Mouse (Mus musculus) left cerebral cortex, adult 9 months (tissue): Measurements from ENCODE around the gene Strap.

Experiments used
- DNase-seq, 2 experiments: peaks; one replicate each; pipeline ENCODE4 v3.0.0; 2022; ENCODE audit warnings: low spot score in 2 of 2

Strap gene

DNA sequence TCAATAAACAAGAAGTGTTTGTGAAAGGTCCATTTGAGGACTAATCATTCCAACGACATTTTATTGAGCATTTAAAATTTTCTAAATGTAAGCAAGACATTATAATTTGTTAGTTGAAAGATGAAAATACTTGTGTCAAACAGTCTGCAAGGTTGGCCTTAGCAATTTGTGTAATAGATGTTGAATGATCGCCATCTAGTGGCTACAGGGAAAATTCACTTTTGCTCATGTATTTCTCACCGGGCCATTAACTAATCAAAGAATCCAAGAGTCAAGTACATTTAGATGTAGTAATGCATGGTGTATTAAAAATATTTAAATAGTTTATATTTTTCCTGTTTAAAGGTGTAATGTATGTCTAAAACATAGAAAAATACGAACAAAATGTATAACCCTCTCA lies 11.0 kb upstream of the Strap start:
- peak in 1 of 2 experiments; percentile 36 for DNase-seq

DNA sequence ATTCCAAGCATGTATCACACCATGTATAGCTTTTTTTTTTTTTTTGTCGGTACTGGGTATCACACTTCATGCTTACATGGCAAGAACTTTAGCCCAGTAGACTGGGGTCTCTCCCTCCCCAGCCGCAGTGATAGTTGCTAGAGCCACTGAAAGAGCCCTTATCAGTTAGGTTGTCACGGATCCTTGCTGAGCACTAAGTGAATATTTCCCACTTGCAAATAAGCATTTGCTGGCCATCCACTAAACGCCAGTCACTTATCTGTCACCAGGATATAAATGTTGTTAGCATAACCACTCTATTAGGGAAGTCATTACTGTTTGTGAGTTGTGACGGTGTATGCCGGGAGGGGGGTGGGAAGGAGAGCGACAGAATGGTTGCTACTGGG lies 425 bp upstream of the Strap start:
- DNase-seq, result no peak

DNA sequence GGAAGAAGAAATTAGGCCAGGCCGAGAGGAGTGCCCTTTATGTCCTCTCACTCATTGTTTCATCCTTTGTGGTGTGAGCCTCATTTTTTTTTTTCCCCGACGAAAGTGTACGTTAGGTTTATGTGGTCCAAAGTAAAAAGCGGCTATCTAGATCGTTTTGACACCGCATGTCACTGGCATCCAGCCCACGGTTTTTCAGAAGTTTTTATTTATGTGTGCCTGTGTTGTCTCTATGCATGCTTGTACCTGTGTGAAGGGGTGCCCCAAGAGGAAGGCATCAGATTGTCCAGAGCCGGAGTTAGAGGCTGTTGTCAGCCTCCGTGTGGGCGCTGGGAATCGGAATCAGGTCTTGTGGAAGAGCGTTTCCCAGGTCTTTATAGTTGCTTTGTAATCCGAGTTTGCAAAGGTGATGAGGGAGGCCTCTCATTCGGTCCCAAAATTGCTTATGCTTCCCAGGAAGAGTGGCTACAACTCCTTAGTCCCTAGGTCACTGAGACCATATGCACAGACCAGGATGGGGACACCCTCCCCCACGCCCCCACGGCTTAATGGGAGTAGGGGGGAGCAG lies 877 bp downstream of the Strap start:
- no peak for DNase-seq

DNA sequence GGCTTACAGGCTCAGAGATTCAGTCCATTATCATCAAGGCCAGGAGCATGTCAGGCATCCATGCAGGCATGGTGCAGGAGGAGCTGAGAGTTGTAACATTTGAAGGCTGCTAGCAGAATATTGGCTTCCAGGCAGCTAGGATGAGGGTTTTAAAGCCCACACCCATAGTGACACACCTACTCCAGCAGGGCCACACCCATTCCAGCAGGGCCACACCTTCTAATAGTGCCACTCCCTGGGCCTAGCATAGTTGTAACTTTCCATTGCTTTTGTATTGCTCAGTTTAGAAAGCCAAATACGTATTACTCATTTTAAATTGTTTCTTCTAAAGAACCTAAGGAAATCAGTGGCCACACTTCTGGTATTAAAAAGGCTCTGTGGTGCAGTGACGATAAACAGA lies 6.1 kb downstream of the Strap start:
- DNase-seq, result no peak

DNA sequence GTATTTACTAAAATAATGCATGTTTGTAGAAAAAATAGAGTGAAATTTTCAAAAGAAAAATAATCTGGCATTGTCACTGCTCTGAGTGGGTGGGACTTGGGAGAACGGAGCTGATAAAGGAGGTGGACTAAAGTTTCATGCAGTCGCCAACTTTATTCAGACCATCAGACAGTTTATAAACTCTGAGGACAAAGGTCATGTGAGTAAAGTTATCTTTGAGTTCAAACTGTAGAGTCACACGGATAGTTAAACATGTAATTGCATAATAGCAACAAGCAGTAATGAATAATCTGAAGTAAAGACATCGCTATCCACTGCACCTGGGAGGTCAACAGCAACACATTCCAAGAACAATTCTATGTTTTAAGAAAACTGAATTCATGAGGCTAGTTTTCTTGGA lies 9.8 kb downstream of the Strap start:
- DNase-seq, result no peak

DNA sequence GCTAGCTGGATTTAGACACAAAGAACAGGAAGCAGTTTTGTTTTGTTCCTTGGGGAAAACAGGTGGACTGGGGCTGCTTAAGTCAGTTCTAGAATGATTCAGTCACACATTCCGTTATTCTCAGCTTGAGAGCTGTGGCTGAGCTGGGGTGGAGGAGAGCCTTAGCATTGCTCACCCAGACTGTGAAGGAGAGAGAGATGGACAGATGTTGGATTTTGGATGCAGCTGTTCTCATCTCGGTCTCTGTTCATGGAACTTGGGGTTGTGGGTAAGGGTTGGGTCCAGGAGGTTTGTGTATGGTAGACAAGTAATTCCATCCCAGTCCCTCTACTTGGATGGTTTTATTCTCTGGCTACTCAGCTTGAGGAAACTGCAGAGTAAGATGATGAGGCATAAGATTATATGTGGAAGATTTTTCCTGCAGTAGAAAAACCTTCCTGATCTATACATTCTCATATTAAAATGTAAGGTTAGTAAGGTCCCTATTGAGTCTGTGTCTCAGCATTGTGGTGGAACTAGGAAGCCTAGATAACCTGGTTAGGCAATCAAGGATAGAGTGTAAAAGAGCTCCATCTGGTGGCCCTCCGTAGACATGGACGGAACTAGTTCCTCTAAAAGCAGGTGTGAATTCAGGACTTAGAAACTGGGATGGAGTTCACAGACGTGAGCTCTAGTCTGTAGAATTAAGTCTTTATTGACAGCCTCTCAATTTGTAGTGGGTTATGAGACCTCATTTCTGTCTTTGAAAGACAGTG lies 12.5 kb downstream of the Strap start:
- peak in 1 of 2 experiments; percentile 13 for DNase-seq

DNA sequence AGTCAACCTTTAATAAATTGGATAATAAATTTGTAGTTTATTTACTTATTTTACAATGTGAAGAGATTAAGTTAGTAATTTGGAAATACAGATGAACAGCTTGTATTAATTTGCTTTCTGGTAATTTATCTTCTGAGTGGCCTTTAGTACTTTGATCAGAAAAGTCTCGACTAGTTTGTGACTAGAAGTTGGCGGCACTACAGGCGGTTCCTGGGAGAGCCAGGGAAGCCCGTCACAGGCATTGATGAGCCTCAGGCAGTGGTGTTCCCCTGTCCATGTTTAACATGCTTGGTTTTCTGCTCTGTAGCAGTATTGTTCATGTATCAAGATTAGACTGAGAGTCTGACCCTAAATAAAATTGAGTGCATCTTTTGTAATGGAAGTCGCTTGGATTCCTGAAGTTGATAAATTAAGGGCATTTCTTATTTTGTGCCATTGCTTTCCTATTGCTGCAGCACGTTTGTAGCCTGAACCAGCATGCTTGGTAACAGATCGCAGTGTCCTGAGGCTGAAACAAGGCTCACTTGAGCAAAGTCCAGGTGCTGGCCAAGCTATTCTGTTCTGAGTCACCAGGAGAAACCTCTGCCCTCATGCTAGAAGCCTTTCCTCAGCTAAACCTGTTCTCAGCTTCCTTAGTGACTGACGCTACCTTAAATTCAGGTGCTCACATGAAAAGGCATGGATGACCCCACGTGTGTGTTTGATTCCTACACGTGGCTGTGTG lies 16.8 kb downstream of the Strap start:
- DNase-seq, result no peak

DNA sequence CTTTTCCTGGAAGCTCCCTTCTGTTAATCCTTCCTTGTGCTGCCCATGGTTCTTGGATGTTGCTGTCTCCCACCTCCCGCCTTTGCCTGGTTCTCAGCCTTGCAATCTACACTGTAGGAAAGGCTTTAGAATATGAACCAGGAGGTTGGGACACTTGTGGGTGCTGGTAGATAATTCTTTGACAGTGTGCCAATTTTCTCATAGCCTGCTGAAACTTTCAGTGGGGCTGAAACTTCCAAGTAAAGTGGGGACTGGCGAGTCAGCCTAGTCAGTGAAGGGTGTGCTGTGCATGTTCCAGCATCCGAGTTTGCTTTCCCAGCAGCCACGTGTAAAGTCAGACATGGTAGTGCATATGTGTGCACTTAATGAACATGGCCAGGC lies 17.4 kb downstream of the Strap start:
- no peak for DNase-seq

DNA sequence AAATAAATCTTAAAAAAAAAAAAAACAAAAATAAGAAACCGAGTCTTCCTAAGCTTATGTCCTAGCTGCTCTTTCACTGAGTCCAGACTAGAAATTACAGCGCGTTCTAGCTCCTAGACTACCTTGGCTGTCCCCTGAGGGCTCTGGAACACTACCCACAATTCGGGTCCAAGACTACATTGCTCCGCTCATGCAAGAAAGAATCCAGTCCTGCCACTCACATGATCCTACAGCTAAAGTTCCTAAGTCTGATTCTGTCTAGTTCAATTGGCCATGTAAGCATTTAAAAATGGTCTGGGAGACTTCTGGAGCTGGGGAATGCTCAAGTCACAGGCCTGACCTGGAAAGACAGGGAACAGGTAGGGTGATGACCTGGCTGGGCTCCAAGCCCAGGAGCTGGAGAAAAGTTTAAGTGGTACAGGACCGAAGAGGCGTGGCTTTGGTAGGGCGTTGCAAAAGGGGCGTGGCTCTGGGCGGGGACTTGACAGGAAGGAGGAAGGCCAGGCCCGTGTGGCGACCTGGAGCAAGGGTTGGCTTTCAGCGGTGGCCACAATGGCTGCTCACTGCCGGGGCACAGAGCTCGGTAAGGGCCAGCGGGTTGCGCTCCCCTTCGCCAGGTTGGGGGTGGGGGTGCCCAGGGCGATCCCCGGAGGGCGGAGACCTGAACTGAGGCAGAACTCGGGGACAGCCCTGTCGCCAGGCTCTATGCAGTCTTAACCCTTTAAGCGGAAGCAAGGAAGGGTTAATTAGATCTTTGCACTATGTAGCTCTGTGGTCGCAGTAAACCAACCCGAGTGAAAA lies 19.4 kb downstream of the Strap start, which contains the start of gene Dera:
TSS of gene Dera (plus strand) at position 491 of the 801 bp plus-strand sequence.
- peak in 1 of 2 experiments; percentile 51 for DNase-seq

DNA sequence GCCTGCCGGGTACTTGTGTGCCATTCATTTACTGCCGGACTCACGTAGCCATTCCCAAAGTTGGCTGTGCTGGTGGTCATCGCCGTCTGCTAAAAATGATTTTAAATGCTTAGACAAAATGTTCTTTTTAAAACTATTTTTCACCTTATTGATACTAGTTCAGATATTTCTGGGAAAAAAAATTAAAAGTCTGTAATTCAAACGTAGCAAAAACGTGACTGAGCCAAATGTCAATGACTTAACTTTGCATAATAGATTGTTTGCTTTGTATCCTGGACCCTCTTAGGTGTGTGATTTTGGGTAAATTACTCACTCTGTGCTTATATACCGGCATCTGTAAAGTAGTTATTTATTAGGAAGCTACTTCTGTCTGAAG lies 20.0 kb downstream of the Strap start:
- DNase-seq, result no peak

DNA sequence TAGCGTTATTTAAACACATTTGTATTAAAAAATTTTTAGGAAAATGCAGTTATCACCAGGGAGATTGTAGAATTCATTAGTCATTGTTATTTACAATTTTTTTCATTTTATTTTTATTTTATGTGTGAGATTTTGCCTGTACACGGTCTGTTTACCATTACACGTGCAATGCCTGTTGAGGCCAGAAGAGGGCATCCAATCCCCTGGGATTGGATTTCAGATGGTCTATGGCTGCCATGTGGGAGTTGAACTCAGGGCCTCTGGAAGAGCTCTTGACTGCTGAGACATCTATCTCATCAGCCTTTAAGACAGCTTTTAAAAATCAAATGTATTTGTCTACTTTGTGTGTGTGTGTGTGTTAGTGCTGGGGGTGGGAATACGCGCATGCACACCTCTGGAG lies 21.4 kb downstream of the Strap start:
- DNase-seq, result no peak

DNA sequence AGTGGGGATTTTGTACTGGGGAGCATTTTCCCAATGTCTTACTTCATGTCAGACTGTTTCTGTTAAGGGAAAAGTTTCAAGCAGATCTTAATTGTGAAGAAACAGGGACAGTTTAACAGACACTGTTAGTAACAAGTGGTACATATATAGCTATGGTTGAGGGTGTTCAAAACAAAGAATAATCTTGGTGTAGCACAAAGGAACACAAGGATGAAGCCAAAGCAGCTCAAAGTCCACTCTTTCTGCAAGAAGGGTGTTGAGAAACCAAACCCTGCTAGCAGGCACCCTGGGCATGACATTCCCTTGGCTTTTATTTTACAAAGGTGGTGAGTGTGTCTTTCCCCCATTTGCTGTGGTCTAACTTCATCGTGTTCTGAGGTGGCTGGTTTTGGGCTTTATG lies 23.0 kb downstream of the Strap start:
- no peak for DNase-seq

DNA sequence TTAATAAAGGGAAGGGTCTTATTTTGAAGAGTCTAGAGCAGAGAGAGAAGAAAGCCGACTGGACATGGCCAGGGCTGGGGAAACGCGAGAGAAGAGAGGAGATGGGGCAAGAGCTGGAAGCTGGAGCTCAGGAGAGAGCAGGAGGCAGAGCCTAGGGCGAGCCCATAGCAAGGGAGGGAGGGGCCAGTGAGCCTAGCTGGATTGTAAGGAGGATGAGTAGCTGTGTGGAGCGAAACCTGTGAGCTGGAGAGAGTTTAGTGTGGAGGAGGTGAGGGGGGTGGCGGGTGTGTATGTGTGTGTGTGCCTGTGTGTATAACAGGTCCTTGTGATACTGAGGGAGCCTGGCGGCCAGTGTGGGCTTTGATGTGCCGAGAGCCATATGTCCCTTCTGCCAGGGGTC lies 24.8 kb downstream of the Strap start:
- peak in 1 of 2 experiments; percentile 27 for DNase-seq

DNA sequence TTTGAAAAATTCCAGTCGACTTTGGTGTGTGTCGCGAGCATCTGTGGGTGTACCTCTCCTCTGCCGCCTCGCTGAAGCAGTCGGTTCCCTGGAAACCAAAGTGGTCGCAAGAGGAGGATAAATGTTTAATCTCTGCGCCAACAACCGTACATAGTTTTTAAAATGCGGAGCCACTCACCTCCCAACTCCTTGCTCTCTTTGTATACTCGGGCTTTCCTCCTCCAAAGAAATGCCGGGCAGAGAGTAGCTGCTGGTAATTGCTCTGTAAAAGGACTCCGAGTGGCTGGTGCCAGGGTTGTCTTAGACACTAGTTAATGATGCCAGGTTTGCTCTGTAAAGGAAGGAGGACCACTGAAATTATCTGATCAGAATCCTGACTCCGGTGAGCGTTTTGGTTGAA lies 26.1 kb downstream of the Strap start:
- DNase-seq, result peak in 1 of 2 experiments; percentile 32

DNA sequence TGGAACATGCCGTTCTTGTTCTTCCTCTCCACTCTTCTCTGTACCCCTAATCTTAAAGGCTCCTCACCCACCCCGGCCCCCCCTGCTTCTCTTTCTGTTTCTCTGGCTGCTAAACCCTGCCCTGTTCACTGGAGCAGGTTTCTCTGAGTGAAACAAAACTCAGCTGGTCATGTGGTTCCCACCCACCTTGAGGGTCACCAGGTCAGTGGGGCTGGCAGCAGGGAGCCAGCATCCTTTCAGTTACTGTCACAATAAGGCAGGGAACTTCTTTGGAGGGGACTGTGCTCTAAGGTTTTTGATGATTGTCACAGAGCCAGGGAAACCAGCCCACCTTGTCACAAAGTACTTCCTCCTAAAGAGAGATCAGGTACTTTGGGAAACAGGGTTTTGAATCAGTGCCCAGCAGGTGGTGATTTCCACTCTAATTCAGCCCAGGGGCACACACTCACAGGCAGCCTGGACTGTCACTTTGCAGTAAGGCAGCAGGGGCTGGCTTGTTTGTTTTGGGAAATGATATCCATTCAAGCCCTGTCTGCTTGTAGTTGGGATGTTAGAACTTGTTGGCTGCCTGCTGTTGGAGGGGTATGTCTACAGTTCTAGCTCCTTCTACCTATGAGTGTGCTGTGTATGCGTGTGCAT lies 29.8 kb downstream of the Strap start:
- DNase-seq, result no peak

DNA sequence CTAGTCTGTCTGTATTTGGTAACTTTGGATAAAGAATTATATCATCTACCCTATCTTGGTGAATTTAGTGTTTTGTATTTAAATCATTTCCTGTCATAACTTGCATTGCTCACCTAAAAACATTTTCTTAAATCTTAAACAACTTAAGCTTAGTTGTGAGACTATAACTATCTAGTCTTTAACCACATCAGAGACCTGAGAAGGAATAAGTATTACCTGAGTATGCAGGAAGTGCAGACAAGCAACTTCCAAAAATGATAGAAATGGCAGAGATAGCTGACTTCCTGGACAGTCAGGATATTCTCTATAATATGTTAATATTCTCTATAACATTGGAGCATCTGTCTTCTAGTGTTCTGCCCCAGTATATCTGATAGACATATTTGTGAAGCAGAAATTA lies 31.3 kb downstream of the Strap start:
- DNase-seq, result no peak

DNA sequence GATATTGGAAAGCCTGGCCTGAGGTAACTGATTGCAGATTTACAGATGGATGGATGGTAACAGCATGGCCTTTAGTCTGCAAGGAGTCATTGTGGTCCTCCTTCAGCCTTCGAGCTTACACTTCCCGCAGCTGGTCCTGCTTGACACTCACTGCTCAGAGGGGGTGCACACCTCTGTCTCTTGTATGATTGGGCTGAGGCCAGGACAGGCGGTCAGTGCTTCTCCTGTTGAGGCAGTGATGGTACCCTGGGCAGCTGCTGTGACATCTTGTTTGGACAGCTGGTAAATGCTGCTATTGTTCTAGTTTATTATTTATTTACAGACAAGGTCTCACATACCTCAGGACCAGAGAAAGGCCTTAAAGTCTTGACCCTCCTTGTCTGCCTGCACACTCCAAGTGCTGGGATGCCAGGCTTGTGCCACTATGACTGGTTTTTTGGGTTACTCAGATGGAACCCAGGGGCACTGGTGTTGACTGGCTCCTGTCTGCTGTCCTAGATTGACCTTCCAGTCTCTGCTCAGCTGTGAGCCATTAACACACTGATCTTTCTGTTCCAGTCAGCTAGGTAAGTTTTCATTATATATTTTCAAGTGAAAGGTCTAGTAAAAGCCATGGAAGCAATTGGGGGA lies 36.9 kb downstream of the Strap start:
- DNase-seq, result no peak

DNA sequence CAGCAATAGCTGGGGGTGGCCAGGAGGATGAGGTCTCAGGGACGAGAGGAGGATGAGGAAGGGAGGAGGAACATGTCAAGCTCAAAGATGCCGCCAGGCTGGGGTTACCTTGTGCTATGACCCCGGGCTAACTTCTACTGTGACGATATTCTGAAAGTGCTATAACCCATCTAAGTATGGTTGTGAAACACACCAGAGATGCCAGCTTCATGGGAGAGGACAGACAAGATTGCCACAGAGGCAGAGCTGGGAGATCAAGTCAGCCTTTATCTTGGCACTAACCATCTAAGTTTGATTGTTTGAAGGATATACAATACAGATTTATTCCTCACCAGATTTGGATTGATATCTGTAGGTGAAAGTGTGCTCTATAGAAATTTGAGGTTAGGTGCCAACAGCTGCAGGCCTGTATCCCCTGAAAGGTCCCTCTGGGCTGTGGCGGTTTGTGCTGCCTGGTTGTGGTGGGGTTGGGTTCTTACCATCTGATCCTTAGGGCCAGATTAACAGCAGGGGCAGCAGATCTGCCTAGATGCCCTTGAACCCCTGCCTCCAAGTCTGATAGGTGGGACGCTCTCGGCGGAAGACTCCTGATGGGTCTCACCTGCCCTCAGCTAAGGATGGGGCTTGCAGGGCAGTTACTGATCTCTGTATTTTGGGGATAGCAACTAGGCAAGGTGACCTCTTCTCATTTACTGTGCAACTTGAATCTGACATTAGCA lies 38.2 kb downstream of the Strap start:
- DNase-seq, result no peak

DNA sequence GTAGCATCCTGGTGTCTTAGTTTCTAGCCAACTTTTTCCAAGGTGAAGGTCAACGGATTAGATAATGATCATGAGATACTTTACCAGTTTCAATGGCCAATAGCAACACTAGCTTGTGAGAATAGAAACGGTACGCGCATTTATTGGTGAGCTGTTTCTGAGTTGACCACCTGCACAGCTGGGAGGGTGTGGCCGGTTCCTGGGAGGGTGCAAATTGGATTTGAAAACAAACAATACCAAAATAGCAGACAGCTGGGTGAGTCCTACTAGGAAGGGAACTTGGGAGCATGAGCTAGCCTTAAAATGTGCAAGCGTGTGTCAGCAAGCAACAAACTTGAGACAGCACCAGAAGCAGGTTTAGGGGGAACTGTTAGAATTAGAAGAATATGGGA lies 38.8 kb downstream of the Strap start:
- DNase-seq, result no peak

DNA sequence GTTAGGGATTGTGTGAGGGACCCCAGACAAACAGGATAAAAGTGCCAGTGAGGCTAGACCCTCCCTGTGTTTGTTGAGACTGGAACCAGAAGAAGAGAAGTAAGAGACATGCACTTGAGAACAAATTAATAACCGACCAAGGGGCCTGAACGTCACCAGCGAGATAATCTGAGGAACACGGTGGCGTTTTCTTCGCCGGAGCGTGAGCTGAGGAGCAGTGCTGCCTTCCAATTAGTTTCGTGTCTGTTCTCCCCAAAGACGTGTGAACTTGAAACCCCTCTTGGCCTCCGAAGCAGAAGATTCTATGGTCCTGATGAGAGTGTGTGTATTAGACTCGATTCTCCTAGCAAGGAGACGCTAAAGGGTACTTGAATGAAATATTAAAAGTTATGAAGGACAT lies 39.3 kb downstream of the Strap start:
- no peak for DNase-seq

DNA sequence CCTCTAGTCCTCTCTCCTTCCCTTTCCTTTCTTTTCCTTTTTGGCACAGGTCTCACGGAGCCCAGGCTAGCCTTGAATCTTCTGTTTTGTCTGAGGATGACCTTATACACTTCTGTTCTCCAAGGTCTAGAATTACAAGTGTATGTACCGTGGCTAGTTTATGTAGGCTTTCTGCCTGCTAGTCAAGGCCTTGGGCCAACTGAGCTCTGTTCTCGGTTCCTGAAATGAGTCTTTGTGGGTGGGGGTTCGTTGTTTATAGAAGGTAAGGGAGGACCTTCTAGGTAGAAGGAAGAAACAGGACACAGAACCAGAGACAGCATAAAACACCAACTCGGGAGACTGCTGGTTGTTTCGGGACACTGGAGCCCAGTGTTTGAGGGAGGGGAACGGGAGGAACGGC lies 40.3 kb downstream of the Strap start:
- DNase-seq, result no peak
